Mouse (Mus musculus): ENCODE measurements around the gene Iah1. TPM values are rescaled to one million over a fixed set of nuclear protein-coding genes. Genes with fewer than 3 reads are reported as not detected.

Iah1 gene
- polyA plus RNA-seq (2012; rRNA removed): 33.7 and 53.1 TPM in 2 replicates

DNA sequence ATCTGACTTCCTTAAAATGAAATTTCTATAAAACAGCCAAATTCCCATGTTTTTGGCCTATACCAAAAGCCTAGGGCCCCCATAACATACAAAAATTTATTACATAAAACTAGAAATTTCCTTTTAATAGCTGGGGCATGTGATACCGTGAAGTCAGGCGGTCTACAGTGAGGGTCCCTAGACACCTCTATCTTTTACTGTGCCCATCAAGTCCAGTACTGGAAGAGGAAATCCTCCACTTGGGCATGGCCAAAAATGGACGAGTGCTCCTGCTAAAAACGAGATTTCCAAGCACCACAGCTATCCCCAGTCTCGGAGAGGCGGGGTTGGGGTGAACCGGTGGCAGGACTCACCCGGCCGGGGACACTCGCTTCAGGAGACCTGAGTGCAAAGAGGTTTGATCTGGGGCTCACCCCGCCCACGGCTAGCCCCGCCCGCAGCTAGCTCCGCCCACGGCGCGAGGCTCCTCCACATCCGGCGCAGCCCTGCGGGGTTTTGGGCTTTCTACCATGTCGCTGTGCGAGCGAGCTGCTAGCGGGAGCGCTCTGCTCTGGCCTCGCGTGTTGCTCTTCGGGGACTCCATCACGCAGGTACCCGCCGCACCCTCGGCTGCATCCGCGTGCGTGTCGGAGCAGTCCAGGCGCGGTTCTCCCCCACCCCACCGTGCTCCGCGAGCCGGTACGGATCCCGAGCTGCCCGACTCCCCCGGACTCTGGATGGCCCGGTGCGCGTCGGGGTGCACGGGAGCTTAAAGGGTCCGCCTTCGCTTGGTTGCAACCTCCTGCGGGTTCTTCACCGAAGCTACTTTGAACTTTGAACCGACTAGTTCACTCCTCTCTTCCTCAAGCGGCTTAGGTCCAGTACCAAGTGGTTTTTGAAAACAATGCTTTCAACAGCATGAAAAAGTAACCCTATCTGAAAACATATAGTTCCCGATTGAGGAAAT is at the start of gene Iah1:
Gene Iah1 (plus strand): TSS at position 467 of the 946 bp plus-strand sequence.
- TF ChIP-seq CTCF (IDR thresholded peaks at IDR 0.05; ENCODE audit: borderline replicate concordance, extremely low read depth, insufficient read depth, insufficient read length): no peak
- TF ChIP-seq POLR2A (IDR thresholded peaks at IDR 0.05; ENCODE audit: borderline replicate concordance, extremely low read depth, insufficient read depth, insufficient read length, poor library complexity, severe bottlenecking): peak; percentile 54; the same call in 1 of the 2 replicates
- DNase-seq (ENCODE audit: low read depth): peak; percentile 86

DNA sequence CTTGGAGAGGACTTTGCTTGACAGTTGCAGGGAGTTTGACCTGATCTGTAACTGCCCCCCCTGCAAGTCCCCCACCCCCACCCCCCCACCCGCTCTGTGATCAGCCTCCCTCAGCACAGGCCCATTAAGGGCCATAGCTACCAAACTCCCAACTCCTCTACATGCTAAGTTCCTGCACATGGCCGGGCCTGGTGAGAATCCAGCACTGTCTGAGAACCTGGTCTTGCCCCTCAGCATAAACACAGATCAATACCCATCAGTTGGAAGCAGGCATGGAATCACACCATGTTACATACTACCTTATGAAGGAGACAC is 49.4 kb upstream of the Iah1 start:
- TF ChIP-seq POLR2A (IDR thresholded peaks at IDR 0.05; ENCODE audit: borderline replicate concordance, extremely low read depth, insufficient read depth, insufficient read length, poor library complexity, severe bottlenecking) (no peak), CTCF (IDR thresholded peaks at IDR 0.05; ENCODE audit: borderline replicate concordance, extremely low read depth, insufficient read depth, insufficient read length) (no peak)
- no peak for DNase-seq (ENCODE audit: low read depth)

DNA sequence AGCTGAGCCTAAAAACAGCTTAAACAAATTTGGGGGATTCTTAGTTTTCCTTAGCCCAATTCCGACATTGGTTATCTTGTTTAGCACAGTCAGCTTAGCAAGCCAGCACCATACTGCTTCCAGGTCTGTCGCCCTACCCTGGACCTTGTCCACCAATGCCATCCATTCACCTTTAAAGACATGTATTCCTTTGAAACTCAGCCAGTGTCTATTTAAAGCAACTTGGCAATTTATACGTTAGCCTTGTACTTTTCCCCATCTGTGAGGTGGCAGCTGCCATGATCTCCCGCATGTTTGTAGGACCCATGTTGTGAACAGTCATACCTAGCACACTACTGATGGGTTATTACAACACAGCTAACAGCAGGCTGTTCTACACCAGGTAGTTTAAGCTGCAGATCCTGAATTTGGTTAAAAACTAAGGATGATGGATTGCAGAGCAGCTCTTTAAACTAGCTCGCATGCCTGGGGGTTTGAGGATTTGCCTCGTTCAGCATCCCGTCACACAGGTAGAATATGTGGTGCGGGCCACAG is 48.0 kb upstream of the Iah1 start:
- TF ChIP-seq CTCF (IDR thresholded peaks at IDR 0.05; ENCODE audit: borderline replicate concordance, extremely low read depth, insufficient read depth, insufficient read length) (no peak), POLR2A (IDR thresholded peaks at IDR 0.05; ENCODE audit: borderline replicate concordance, extremely low read depth, insufficient read depth, insufficient read length, poor library complexity, severe bottlenecking) (no peak)
- DNase-seq (ENCODE audit: low read depth): no peak

DNA sequence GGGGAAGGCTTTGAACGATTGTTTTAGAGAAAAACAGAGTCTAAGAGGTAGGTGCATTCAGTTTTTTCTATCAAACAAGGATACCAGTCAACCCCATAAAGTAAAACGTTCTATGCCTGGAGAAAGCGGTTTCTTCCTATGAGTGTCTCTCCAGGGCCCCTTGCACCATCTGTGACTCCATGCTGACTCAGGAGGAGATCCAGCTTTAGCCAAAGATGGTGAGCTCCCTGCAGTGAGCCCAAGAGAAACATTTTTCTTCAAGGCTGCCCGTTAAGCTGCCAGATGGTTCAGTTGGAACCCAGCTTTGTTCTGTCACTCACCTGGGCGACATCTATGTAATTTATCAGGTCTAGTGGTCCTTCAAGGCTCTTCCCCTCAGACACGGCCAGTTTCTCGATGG is 41.7 kb upstream of the Iah1 start:
- no peak for TF ChIP-seq CTCF (IDR thresholded peaks at IDR 0.05; ENCODE audit: borderline replicate concordance, extremely low read depth, insufficient read depth, insufficient read length)
- no peak for TF ChIP-seq POLR2A (IDR thresholded peaks at IDR 0.05; ENCODE audit: borderline replicate concordance, extremely low read depth, insufficient read depth, insufficient read length, poor library complexity, severe bottlenecking)
- peak; percentile 15 for DNase-seq (ENCODE audit: low read depth)

DNA sequence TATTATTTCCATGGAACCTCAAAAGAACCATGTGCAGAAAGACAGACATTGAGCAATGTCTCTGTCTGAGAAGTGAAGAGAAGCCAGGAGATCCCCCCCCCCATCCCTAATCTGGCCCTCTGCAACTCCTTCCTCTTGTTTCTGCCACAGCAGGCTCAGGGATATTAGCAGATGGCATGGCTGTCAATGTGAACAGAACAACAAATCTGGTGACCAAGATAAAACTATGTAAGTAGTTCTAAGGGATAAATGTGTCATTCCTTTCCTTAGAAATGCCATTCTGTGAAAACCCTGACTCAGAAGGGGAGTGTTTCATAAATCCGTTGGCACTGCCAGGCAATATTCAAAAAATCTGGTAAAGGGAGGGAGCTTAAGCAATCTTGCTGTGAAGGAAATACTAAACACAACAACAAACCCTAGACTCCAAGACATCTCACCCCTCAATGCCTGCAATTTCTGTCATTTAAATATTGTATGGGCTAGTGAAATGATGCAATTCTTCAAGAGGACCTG is 38.8 kb upstream of the Iah1 start:
- TF ChIP-seq POLR2A (IDR thresholded peaks at IDR 0.05; ENCODE audit: borderline replicate concordance, extremely low read depth, insufficient read depth, insufficient read length, poor library complexity, severe bottlenecking) (no peak), CTCF (IDR thresholded peaks at IDR 0.05; ENCODE audit: borderline replicate concordance, extremely low read depth, insufficient read depth, insufficient read length) (no peak)
- DNase-seq (ENCODE audit: low read depth): peak; percentile 22

DNA sequence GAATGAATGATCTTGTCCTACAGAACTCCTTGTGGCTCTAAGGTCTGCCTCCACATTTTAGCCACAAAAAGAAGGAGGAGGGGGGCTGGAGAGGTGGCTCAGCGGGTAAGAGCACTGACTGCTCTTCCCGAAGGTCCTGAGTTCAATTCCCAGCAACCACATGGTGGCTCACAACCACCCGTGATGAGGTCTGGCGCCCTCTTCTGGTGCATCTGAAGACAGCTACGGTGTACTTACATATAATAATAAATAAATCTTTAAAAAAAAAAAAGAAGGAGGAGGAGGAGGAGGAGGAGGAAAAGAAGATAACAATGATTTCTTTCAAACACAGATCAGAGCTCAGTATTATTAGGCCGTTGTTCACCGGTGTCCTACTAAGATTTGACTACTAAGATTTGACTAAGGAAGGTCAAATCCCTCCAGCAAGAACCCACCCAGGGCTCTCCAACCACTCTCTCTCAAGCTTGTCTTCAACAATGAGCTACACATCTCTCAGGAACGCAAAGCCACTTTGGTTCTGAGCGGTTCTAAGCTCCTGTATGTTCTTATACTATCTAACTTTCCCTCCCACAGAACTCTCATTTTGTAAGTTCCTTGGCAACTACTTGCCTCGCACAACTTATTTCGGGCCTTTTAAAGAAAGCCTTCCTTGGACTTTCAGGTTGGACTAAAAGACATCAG is 31.3 kb upstream of the Iah1 start, which contains the start of gene Cpsf3:
Gene Cpsf3 (plus strand): TSS at position 631 of the 681 bp plus-strand sequence.
- no peak for DNase-seq (ENCODE audit: low read depth)
- TF ChIP-seq POLR2A (IDR thresholded peaks at IDR 0.05; ENCODE audit: borderline replicate concordance, extremely low read depth, insufficient read depth, insufficient read length, poor library complexity, severe bottlenecking) (no peak), CTCF (IDR thresholded peaks at IDR 0.05; ENCODE audit: borderline replicate concordance, extremely low read depth, insufficient read depth, insufficient read length) (0 out of 2 replicates have a peak, but pooled peaks have one; percentile 2)

DNA sequence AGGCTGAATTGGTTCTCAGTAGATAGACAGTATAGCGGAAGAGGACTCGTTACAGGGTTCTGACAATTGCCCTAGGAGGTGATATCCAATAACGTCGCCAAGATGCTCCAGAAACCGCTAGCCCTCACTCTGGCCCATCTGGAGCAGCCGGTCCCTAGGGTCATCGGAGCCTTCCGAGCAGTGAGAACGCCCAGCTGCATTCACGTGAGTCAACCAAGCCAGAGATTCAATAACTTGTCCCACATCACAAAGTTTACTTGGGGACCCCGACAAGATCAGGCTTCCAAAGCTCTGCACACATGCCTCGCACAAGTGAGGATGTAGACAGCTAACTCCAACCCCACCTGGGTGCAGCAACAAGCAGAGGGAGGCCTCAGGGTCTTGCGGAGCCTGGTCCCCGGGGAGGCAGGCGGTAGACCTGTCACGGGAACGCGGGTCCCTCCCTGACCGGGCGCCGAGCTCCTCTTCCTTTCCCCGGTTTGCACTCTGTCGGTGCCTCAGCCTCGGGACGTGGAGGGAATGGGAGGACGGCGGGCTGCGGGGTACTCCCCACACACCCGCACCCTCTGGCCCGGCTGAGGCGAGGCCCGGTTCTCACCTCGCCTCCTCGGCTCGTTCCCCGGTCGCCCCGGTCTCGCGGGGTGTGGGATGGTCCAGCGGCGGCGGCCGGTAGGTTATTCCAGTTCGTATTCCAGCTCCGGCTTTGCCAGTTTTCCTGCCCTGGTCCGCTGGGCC is 30.5 kb upstream of the Iah1 start:
- 0 out of 2 replicates have a peak, but pooled peaks have one; percentile 10 for TF ChIP-seq POLR2A (IDR thresholded peaks at IDR 0.05; ENCODE audit: borderline replicate concordance, extremely low read depth, insufficient read depth, insufficient read length, poor library complexity, severe bottlenecking)
- no peak for TF ChIP-seq CTCF (IDR thresholded peaks at IDR 0.05; ENCODE audit: borderline replicate concordance, extremely low read depth, insufficient read depth, insufficient read length)
- DNase-seq (ENCODE audit: low read depth): no peak

DNA sequence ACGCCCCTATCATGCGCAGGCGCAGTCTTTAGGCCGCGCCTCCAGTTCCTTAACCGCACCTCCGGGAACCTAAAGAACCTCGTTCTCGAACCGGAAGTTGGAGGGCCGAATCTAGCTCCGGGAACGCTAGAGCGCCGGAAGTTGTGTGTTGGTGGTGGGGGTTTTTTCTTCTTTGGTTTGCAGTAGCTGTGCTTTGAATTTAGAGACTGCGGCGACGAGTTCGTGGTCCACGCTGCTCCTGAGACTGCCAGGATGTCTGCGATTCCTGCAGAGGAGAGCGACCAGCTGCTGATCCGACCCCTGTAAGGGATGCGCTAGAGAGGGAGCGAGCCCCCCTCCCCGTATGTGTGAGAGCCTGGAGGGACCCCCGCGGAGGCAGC is 30.0 kb upstream of the Iah1 start, which contains the start of gene Itgb1bp1:
Gene Itgb1bp1 (minus strand): TSS at position 42 of the 380 bp plus-strand sequence.
- DNase-seq (ENCODE audit: low read depth): peak; percentile 99
- TF ChIP-seq CTCF (IDR thresholded peaks at IDR 0.05; ENCODE audit: borderline replicate concordance, extremely low read depth, insufficient read depth, insufficient read length) (no peak), POLR2A (IDR thresholded peaks at IDR 0.05; ENCODE audit: borderline replicate concordance, extremely low read depth, insufficient read depth, insufficient read length, poor library complexity, severe bottlenecking) (no peak)

DNA sequence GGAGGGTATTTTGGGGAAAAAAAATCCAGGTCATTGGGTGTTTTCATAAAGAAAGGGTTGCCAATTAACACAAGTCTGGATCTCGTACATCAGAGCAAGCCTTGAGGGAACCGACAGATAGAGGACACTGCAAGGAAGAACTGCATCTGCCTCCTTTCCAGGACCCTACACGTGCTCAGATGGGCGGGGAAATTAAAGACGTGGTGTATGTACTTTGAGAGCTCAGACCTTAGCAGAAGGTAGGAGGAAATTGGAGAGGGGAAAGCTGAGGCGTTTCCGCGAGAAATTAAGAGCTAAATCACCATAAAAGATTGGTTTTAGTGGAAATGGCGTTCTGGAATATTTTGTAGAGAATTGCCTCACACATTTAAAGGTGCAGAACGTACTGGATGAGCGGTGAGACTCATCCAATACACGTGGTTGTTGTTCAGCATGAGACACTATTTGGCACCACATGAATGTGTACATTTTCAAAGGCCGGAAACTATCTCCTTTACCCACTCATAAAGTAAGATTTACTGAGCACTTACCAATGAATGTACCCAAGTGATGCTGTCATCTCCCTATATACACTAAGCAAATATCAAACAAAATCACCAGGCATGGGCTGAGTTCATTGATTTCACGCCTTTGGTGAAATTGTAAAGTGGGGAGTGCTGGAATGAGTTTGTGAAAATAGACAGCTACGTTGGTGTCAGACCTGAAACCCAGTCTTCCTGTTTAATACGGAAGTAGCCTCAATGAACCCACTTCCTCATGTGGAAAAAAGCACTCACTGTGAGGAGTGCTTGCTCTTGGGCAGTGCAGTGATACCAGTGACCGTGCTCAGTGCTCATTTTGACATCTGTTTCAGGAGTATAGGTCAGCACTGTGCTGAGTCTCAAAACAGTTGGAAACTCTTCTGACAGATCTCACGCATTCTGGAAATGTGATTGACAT is 29.2 kb upstream of the Iah1 start:
- TF ChIP-seq CTCF (IDR thresholded peaks at IDR 0.05; ENCODE audit: borderline replicate concordance, extremely low read depth, insufficient read depth, insufficient read length) (no peak), POLR2A (IDR thresholded peaks at IDR 0.05; ENCODE audit: borderline replicate concordance, extremely low read depth, insufficient read depth, insufficient read length, poor library complexity, severe bottlenecking) (no peak)
- peak; percentile 56 for DNase-seq (ENCODE audit: low read depth)

All from brain, embryonic 14.5 days (tissue).